Mouse (Mus musculus): ENCODE results near the gene Ppm1a.

GRCm38 (mm10) chr12:72763156-72763555 lies 5.9 kb downstream of the Ppm1a start:
- TF ChIP-seq CTCF (conservative IDR thresholded peaks at IDR 0.05; ENCODE audit: low read length) (no peak), POU5F1 (IDR thresholded peaks at IDR 0.05; ENCODE audit: borderline replicate concordance, low read length) (no peak), NANOG (IDR thresholded peaks at IDR 0.05; ENCODE audit: borderline replicate concordance, low read length) (no peak)

Measured in E14TG2a.4 (cell line).